ENCODE assay signal across 8 mouse cellular contexts in genomic region chr13:95221882-95222568, GRCm38 (mm10). TPM values are rescaled to one million over a fixed set of nuclear protein-coding genes. Genes with fewer than 3 reads are reported as not detected.
DNase-seq lines count a peak whose midpoint lies in the region; ATAC-seq and TF ChIP-seq lines count a peak whose summit lies in the region.

No protein-coding gene starts in this region.

- H3K36me3 ChIP-seq in embryonic facial prominence, embryonic 11.5 days (replicated peaks; ENCODE audit: control insufficient read depth, insufficient read depth, low read depth, low read length): no peaks in the 10 kb centered on the region
- H3K36me3 ChIP-seq in hindbrain, postnatal 0 days (ENCODE audit: insufficient read depth, low read length): no peaks in the 10 kb centered on the region
- no peaks in the 10 kb centered on the region for H3K36me3 ChIP-seq in stomach, embryonic 16.5 days (ENCODE audit: control insufficient read depth, insufficient read depth, low read length)

- H3K9ac ChIP-seq in embryonic facial prominence, embryonic 11.5 days (replicated peaks; ENCODE audit: low read length): peak overlapping the region; percentile 58
- H3K9ac ChIP-seq in hindbrain, postnatal 0 days (replicated peaks; ENCODE audit: low read length): peak overlapping the region; percentile 71
- H3K9ac ChIP-seq in stomach, embryonic 16.5 days (ENCODE audit: low read length): peak overlapping the region; percentile 75

- peaks cover 12% of the 10 kb centered on the region for H3K27me3 ChIP-seq in embryonic facial prominence, embryonic 11.5 days (ENCODE audit: control insufficient read depth, insufficient read depth, low read length)
- H3K27me3 ChIP-seq in hindbrain, postnatal 0 days (ENCODE audit: insufficient read depth, low read length): no peaks in the 10 kb centered on the region
- H3K27me3 ChIP-seq in stomach, embryonic 16.5 days (ENCODE audit: control insufficient read depth, insufficient read depth, low read length): peaks cover 5% of the 10 kb centered on the region

- H3K4me3 ChIP-seq in embryonic facial prominence, embryonic 11.5 days (ENCODE audit: low read depth, low read length): peak overlapping the region; percentile 73
- peak overlapping the region; percentile 84 for H3K4me3 ChIP-seq in hindbrain, postnatal 0 days (ENCODE audit: low read length)
- peak overlapping the region; percentile 71 for H3K4me3 ChIP-seq in stomach, embryonic 16.5 days (replicated peaks; ENCODE audit: low read length)

- H3K4me2 ChIP-seq in embryonic facial prominence, embryonic 11.5 days (ENCODE audit: low read depth, low read length): peak overlapping the region; percentile 100
- H3K4me2 ChIP-seq in hindbrain, postnatal 0 days (ENCODE audit: low read depth, low read length): peak overlapping the region; percentile 91
- H3K4me2 ChIP-seq in stomach, embryonic 16.5 days (ENCODE audit: low read depth, low read length): peak overlapping the region; percentile 87

- no peak for TF ChIP-seq CTCF in hindbrain, postnatal 0 days (IDR thresholded peaks at IDR 0.05; ENCODE audit: low read depth)

- H3K9me3 ChIP-seq in embryonic facial prominence, embryonic 11.5 days (replicated peaks; ENCODE audit: control insufficient read depth, low read length): no peaks in the 10 kb centered on the region
- H3K9me3 ChIP-seq in hindbrain, postnatal 0 days (ENCODE audit: low read length): no peaks in the 10 kb centered on the region
- H3K9me3 ChIP-seq in stomach, embryonic 16.5 days (replicated peaks; ENCODE audit: control insufficient read depth, low read length): no peaks in the 10 kb centered on the region

- 1% methylated on average over 22 of the region's 24 CpGs for WGBS in embryonic facial prominence, embryonic 11.5 days
- 3% methylated on average over 24 of the region's 24 CpGs for WGBS in hindbrain, postnatal 0 days
- WGBS in stomach, embryonic 16.5 days: 6% methylated on average over 24 of the region's 24 CpGs

- no peaks in the 10 kb centered on the region for H3K4me1 ChIP-seq in embryonic facial prominence, embryonic 11.5 days (ENCODE audit: control insufficient read depth, insufficient read depth, low read length)
- H3K4me1 ChIP-seq in hindbrain, postnatal 0 days (ENCODE audit: insufficient read depth, low read length): no peaks in the 10 kb centered on the region
- no peaks in the 10 kb centered on the region for H3K4me1 ChIP-seq in stomach, embryonic 16.5 days (ENCODE audit: control insufficient read depth, insufficient read depth, low read length)

- no peak for ATAC-seq in embryonic facial prominence, embryonic 11.5 days (replicated peaks; ENCODE audit: insufficient number of reproducible peaks, low FRiP score, low TSS enrichment, low read depth)
- peak; percentile 44 for ATAC-seq in hindbrain, postnatal 0 days
- ATAC-seq in stomach, embryonic 16.5 days (ENCODE audit: insufficient read depth, low FRiP score): 0 out of 2 replicates have a peak, but pooled peaks have one; percentile 19
- ATAC-seq in inflammation-experienced regulatory T-cells, adult 6 months: no peak

- peak; percentile 14 for DNase-seq in layer of hippocampus, adult 11-12 months (ENCODE audit: low spot score)
- DNase-seq in layer of hippocampus, adult 9-10 months (ENCODE audit: low spot score): no peak
- DNase-seq in embryonic facial prominence, embryonic 11.5 days (ENCODE audit: low spot score): peak; percentile 10
- DNase-seq in hindbrain, postnatal 0 days (ENCODE audit: low spot score): peak; percentile 40
- DNase-seq in mesoderm, embryonic 11.5 days (ENCODE audit: low read depth, low spot score): peak; percentile 12
- no peak for DNase-seq in cerebellum, adult 11 months

- no peak overlapping the region for H3K27ac ChIP-seq in embryonic facial prominence, embryonic 11.5 days (replicated peaks; ENCODE audit: low read depth, low read length)
- H3K27ac ChIP-seq in hindbrain, postnatal 0 days: peak overlapping the region; percentile 32; the same call in 1 of the 2 replicates
- H3K27ac ChIP-seq in stomach, embryonic 16.5 days (ENCODE audit: low read length): no peak overlapping the region

RNA-seq across cellular contexts. Expression of gene Pde8b, which starts 28.1 kb away (rescaled TPM):
- 1.4 and 2.2 TPM in 2 replicates for polyA plus RNA-seq in embryonic facial prominence, embryonic 11.5 days (2014; fragmentation: Nextera tagmentation; extraction: Ambion mirVana)
- total RNA-seq in hindbrain, postnatal 0 days (2014; rRNA removed): 26.4 and 30.6 TPM in 2 replicates
- 7.6 and 8.1 TPM in 2 replicates for polyA plus RNA-seq in hindbrain, postnatal 0 days (2015; fragmentation: Nextera tagmentation; extraction: Ambion mirVana)
- 4.7 and 5.8 TPM in 2 replicates for polyA plus RNA-seq in stomach, embryonic 16.5 days (2015; fragmentation: Nextera tagmentation; extraction: Ambion mirVana)
- 1 to 10 TPM in 2 of 3 experiments, under 1 TPM in 1; 0.29 to 1.6 (median 1.5) TPM for polyA plus RNA-seq in inflammation-experienced regulatory T-cells, adult 6 months (2017; shearing (Covaris generic))

Comparison
In these comparisons a context has a peak if more than half of its experiments do, and no peak if none do; other contexts are left out.
1. DNase-seq: peak in layer of hippocampus, adult 11-12 months (single experiment), embryonic facial prominence, embryonic 11.5 days (single experiment), hindbrain, postnatal 0 days (single experiment) and mesoderm, embryonic 11.5 days (single experiment); none in layer of hippocampus, adult 9-10 months (single experiment) and cerebellum, adult 11 months (single experiment).
2. ATAC-seq: peak in hindbrain, postnatal 0 days (single experiment) and stomach, embryonic 16.5 days (single experiment); none in embryonic facial prominence, embryonic 11.5 days (single experiment) and inflammation-experienced regulatory T-cells, adult 6 months (single experiment).
3. Peak in every context shown above with its lines, with median percentiles within 50 percentile points of each other: H3K4me2 ChIP-seq, H3K4me3 ChIP-seq and H3K9ac ChIP-seq.